Mouse (Mus musculus) adrenal gland, adult 2 months (tissue): ENCODE measurements around the gene Pgam1. TPM values are rescaled to one million over a fixed set of nuclear protein-coding genes. Genes with fewer than 3 reads are reported as not detected.
A peak's percentile ranks its signal among the peaks of the same experiment; 100 is the strongest.
"Not testable (repeated sequence)": the region's sequence is repeated elsewhere in the genome, so short reads cannot be mapped to it uniquely, and the experiment has no call there.

Experiments
- DNase-seq: peaks from one replicate; pipeline ENCODE4 v3.0.0; 2021
- long read RNA-seq: library from polyadenylated mRNA; stranded (forward); transcript quantifications from one replicate; pipeline ENCODE4 v2.0.0, GENCODE M21; 2021
- polyA plus RNA-seq: library from polyadenylated mRNA; depleted of rRNA; stranded (reverse); fragments of >200 nt; gene quantifications from 2 replicates; pipeline ENCODE4 v1.2.3, GENCODE M21; 2012; rRNA removed
- total RNA-seq, 2 experiments: library from RNA; stranded (reverse); gene quantifications; 2 replicates each; pipeline ENCODE4 v1.2.3; 2021

Pgam1 gene
- total RNA-seq (100 to 1,000 TPM; 804 to 889 TPM), polyA plus RNA-seq (521 and 639 TPM in 2 replicates)
- long read RNA-seq, transcript Pgam1-201 (4 exons, 1,775 nt) = major isoform, 873 of 906 reads
- long read RNA-seq, partial matches to known transcripts = 29 of 906 reads
- long read RNA-seq, other reads (novel, unspliced or antisense) = 4 of 906 reads

GRCm38 (mm10) chr19:41911178-41912073, at the start of gene Pgam1:
Pgam1 (plus strand) TSS chr19:41911923.
- DNase-seq = peak; percentile 98

- no peak for DNase-seq
Observed at GRCm38 (mm10) chr19:41866707-41867106, 45.0 kb upstream of the Pgam1 start.

GRCm38 (mm10) chr19:41869296-41869695, 42.4 kb upstream of the Pgam1 start:
- no peak for DNase-seq

- DNase-seq = not testable (repeated sequence)
Observed at GRCm38 (mm10) chr19:41869946-41870345, 41.8 kb upstream of the Pgam1 start.

GRCm38 (mm10) chr19:41872285-41872684, 39.4 kb upstream of the Pgam1 start:
- DNase-seq = no peak

GRCm38 (mm10) chr19:41874356-41874755, 37.4 kb upstream of the Pgam1 start:
- DNase-seq = no peak

- no peak for DNase-seq
Observed at GRCm38 (mm10) chr19:41881842-41882241, 29.9 kb upstream of the Pgam1 start.

- DNase-seq = no peak
Observed at GRCm38 (mm10) chr19:41883882-41884281, 27.8 kb upstream of the Pgam1 start.

GRCm38 (mm10) chr19:41888191-41888590, 23.5 kb upstream of the Pgam1 start:
- no peak for DNase-seq

GRCm38 (mm10) chr19:41894959-41895358, 16.8 kb upstream of the Pgam1 start:
- peak; percentile 30 for DNase-seq

GRCm38 (mm10) chr19:41895460-41896318, 16.0 kb upstream of the Pgam1 start, which contains the start of gene Rrp12:
Rrp12 (minus strand) TSS chr19:41896173.
- DNase-seq = peak; percentile 87

- no peak for DNase-seq
Observed at GRCm38 (mm10) chr19:41896319-41896711, 15.4 kb upstream of the Pgam1 start.

- DNase-seq = peak; percentile 44
Observed at GRCm38 (mm10) chr19:41898860-41899259, 12.9 kb upstream of the Pgam1 start.

GRCm38 (mm10) chr19:41900495-41901090, 11.1 kb upstream of the Pgam1 start:
- DNase-seq = no peak

GRCm38 (mm10) chr19:41901696-41902095, 10.0 kb upstream of the Pgam1 start:
- peak; percentile 20 for DNase-seq

- no peak for DNase-seq
Observed at GRCm38 (mm10) chr19:41902848-41903593, 8.7 kb upstream of the Pgam1 start.

- no peak for DNase-seq
Observed at GRCm38 (mm10) chr19:41905246-41905645, 6.5 kb upstream of the Pgam1 start.

GRCm38 (mm10) chr19:41906311-41907078, 5.2 kb upstream of the Pgam1 start:
- DNase-seq = no peak

GRCm38 (mm10) chr19:41907079-41907760, 4.5 kb upstream of the Pgam1 start:
- no peak for DNase-seq

- no peak for DNase-seq
Observed at GRCm38 (mm10) chr19:41908736-41909135, 3.0 kb upstream of the Pgam1 start.
